Mouse (Mus musculus) liver, embryonic 11.5 days (tissue): ENCODE measurements around the gene Sapcd2. TPM values are rescaled to one million over a fixed set of nuclear protein-coding genes. Genes with fewer than 3 reads are reported as not detected.

Source experiments
- ATAC-seq: fragments of 200-750 bp; cut with Nextera tagmentation; replicated peaks from 2 replicates; pipeline ENCODE4 v1.8.0; 2017; ENCODE audit warnings: moderate number of reproducible peaks, mild to moderate bottlenecking, moderate TSS enrichment, moderate library complexity; ENCODE audit not compliant: low FRiP score
- DNase-seq: peaks from one replicate; pipeline ENCODE4 v3.0.0-alpha.2; 2017; ENCODE audit warnings: low spot score
- H3K27ac ChIP-seq: fragments of 300-500 bp; sonication (generic); 2 replicates; pipeline ENCODE4 v1.5.1; 2014; ENCODE audit warnings: mild to moderate bottlenecking, low read depth, low read length, control low read depth
- H3K27me3 ChIP-seq: fragments of 300-500 bp; sonication (generic); replicated peaks from 2 replicates; pipeline ENCODE4 v1.6.1; 2014; ENCODE audit warnings: low read length, mixed read lengths; ENCODE audit not compliant: control insufficient read depth, insufficient read depth
- H3K36me3 ChIP-seq: fragments of 300-500 bp; sonication (generic); 2 replicates; pipeline ENCODE4 v1.6.1; 2014; ENCODE audit warnings: mild to moderate bottlenecking, low read length, moderate library complexity, mixed read lengths; ENCODE audit not compliant: control insufficient read depth, insufficient read depth
- H3K4me1 ChIP-seq: fragments of 300-500 bp; sonication (generic); replicated peaks from 2 replicates; pipeline ENCODE4 v1.6.1; 2014; ENCODE audit warnings: low read length, mixed read lengths; ENCODE audit not compliant: control insufficient read depth, insufficient read depth
- H3K4me2 ChIP-seq: fragments of 300-500 bp; sonication (generic); 2 replicates; pipeline ENCODE4 v1.6.1; 2014; ENCODE audit warnings: mild to moderate bottlenecking, control low read depth, moderate library complexity
- H3K4me3 ChIP-seq: fragments of 300-500 bp; sonication (generic); 2 replicates; pipeline ENCODE4 v1.5.1; 2014; ENCODE audit warnings: low read depth, low read length, control low read depth
- H3K9ac ChIP-seq: fragments of 300-500 bp; sonication (generic); 2 replicates; pipeline ENCODE4 v1.6.1; 2014; ENCODE audit warnings: low read depth, low read length, control low read depth
- H3K9me3 ChIP-seq: fragments of 300-500 bp; sonication (generic); 2 replicates; pipeline ENCODE4 v1.6.1; 2016; ENCODE audit warnings: low read length, inconsistent platforms, mixed read lengths; ENCODE audit not compliant: control insufficient read depth
- WGBS: fragments of 180-500 bp; shearing (Covaris S2); extraction: QIAGEN DNeasy Blood & Tissue Kit; methylation state at CpG from one replicate; pipeline ENCODE4 v1.1.7; 2014; 5-methylcytosine and 5-hydroxymethylcytosine counted together
- polyA plus RNA-seq: library from polyadenylated mRNA; unstranded; fragments of >200 nt; fragmentation: Nextera tagmentation; extraction: Ambion mirVana; gene quantifications from 2 replicates; pipeline ENCODE4 v1.2.1, GENCODE M21; 2014

Sapcd2 gene
- polyA plus RNA-seq, 1 experiment from 2014 or later: 51.0 TPM

- ATAC-seq (no peak), DNase-seq (no peak)
- H3K4me2 ChIP-seq: no peak overlapping the region
- peaks cover 28% of the 10 kb centered on the region for H3K27me3 ChIP-seq
- no peak overlapping the region for H3K4me3 ChIP-seq
- no peaks in the 10 kb centered on the region for H3K36me3 ChIP-seq
- no peaks in the 10 kb centered on the region for H3K9me3 ChIP-seq
- no peak overlapping the region for H3K27ac ChIP-seq
- H3K4me1 ChIP-seq: peaks cover 5% of the 10 kb centered on the region
- H3K9ac ChIP-seq: no peak overlapping the region
- 47% methylated on average over 1 of the region's 1 CpGs for WGBS
Observed at GRCm38 (mm10) chr2:25423626-25424025, 51.5 kb downstream of the Sapcd2 start.

GRCm38 (mm10) chr2:25425481-25425880 is 53.4 kb downstream of the Sapcd2 start:
- DNase-seq: no peak
- Histone ChIP-seq H3K36me3 (no peaks in the 10 kb centered on the region), H3K9ac (no peak overlapping the region), H3K27ac (no peak overlapping the region), H3K4me1 (peaks cover 11% of the 10 kb centered on the region), H3K9me3 (no peaks in the 10 kb centered on the region), H3K4me3 (no peak overlapping the region), H3K27me3 (peaks cover 39% of the 10 kb centered on the region), H3K4me2 (no peak overlapping the region)
- 50% methylated on average over 27 of the region's 27 CpGs for WGBS
- ATAC-seq: no peak

GRCm38 (mm10) chr2:25426721-25427191 is 54.6 kb downstream of the Sapcd2 start:
- no peak overlapping the region for H3K27ac ChIP-seq
- peaks cover 46% of the 10 kb centered on the region for H3K27me3 ChIP-seq
- H3K36me3 ChIP-seq: no peaks in the 10 kb centered on the region
- 17% methylated on average over 5 of the region's 5 CpGs for WGBS
- ATAC-seq (no peak), DNase-seq (peak; percentile 75)
- H3K4me1 ChIP-seq: peaks cover 11% of the 10 kb centered on the region
- no peak overlapping the region for H3K9ac ChIP-seq
- H3K4me2 ChIP-seq: no peak overlapping the region
- H3K4me3 ChIP-seq: no peak overlapping the region
- no peaks in the 10 kb centered on the region for H3K9me3 ChIP-seq

GRCm38 (mm10) chr2:25427256-25427655 is 55.1 kb downstream of the Sapcd2 start:
- no peak overlapping the region for H3K4me2 ChIP-seq
- H3K4me3 ChIP-seq: no peak overlapping the region
- H3K36me3 ChIP-seq: no peaks in the 10 kb centered on the region
- H3K9ac ChIP-seq: no peak overlapping the region
- no peaks in the 10 kb centered on the region for H3K9me3 ChIP-seq
- ATAC-seq (no peak), DNase-seq (no peak)
- whole genome bisulfite sequencing: 81% methylated on average over 5 of the region's 5 CpGs
- H3K27me3 ChIP-seq: peaks cover 46% of the 10 kb centered on the region
- no peak overlapping the region for H3K27ac ChIP-seq
- H3K4me1 ChIP-seq: peaks cover 11% of the 10 kb centered on the region

Other genes starting within 250 kb of the Sapcd2 start
- gene Nrarp, start 191.6 kb upstream of the Sapcd2 start, polyA plus RNA-seq: 6.5 and 7.6 TPM in 2 replicates
- 12.1 and 13.1 TPM in 2 replicates for gene Tor4a, start 175.4 kb upstream of the Sapcd2 start, polyA plus RNA-seq
- gene Nelfb, start 160.8 kb upstream of the Sapcd2 start, polyA plus RNA-seq: 85.3 and 86.3 TPM in 2 replicates
- 0.29 TPM in 1 of 2 replicates, not detected in the other for gene Stpg3, start 157.7 kb upstream of the Sapcd2 start, polyA plus RNA-seq
- gene Fam166a, start 153.6 kb upstream of the Sapcd2 start, polyA plus RNA-seq: 0.45 TPM in 2 replicates
- gene Tubb4b, start 147.6 kb upstream of the Sapcd2 start, polyA plus RNA-seq: 823 and 870 TPM in 2 replicates
- 0.07 TPM in 1 of 2 replicates, not detected in the other for gene Slc34a3, start 138.0 kb upstream of the Sapcd2 start, polyA plus RNA-seq
- gene Rnf224, start 135.5 kb upstream of the Sapcd2 start, polyA plus RNA-seq: 0.10 and 0.21 TPM in 2 replicates
- 7.7 and 8.1 TPM in 2 replicates for gene Rnf208, start 130.1 kb upstream of the Sapcd2 start, polyA plus RNA-seq
- gene Cysrt1, start 129.9 kb upstream of the Sapcd2 start, polyA plus RNA-seq: not detected in 2 replicates
- 6.3 and 6.8 TPM in 2 replicates for gene AL732309.1, start 125.5 kb upstream of the Sapcd2 start, polyA plus RNA-seq
- gene Tmem203, start 116.9 kb upstream of the Sapcd2 start, polyA plus RNA-seq: 14.4 and 15.2 TPM in 2 replicates
- gene Tprn, start 109.7 kb upstream of the Sapcd2 start, polyA plus RNA-seq: 9.6 and 10.3 TPM in 2 replicates
- 233 and 237 TPM in 2 replicates for gene Ssna1, start 99.9 kb upstream of the Sapcd2 start, polyA plus RNA-seq
- 74.7 and 77.6 TPM in 2 replicates for gene Anapc2, start 99.8 kb upstream of the Sapcd2 start, polyA plus RNA-seq
- not detected in 2 replicates for gene Tmem210, start 84.2 kb upstream of the Sapcd2 start, polyA plus RNA-seq
- not detected in 2 replicates for gene Lrrc26, start 82.4 kb upstream of the Sapcd2 start, polyA plus RNA-seq
- 1.0 and 1.6 TPM in 2 replicates for gene Grin1, start 53.1 kb upstream of the Sapcd2 start, polyA plus RNA-seq
- 48.3 and 62.9 TPM in 2 replicates for gene Man1b1, start 40.0 kb upstream of the Sapcd2 start, polyA plus RNA-seq
- 17.4 and 18.3 TPM in 2 replicates for gene Dpp7, start 16.0 kb upstream of the Sapcd2 start, polyA plus RNA-seq
- gene Uap1l1, start 6.6 kb upstream of the Sapcd2 start, polyA plus RNA-seq: 15.6 and 17.8 TPM in 2 replicates
- 0.25 and 0.45 TPM in 2 replicates for gene Entpd2, start 23.6 kb downstream of the Sapcd2 start, polyA plus RNA-seq
- 7.0 and 8.1 TPM in 2 replicates for gene Npdc1, start 27.0 kb downstream of the Sapcd2 start, polyA plus RNA-seq
- gene Fut7, start 50.9 kb downstream of the Sapcd2 start, polyA plus RNA-seq: 0.09 TPM in 1 of 2 replicates, not detected in the other
- gene Abca2, start 56.4 kb downstream of the Sapcd2 start, polyA plus RNA-seq: 3.9 and 4.5 TPM in 2 replicates
- 0.21 TPM in 1 of 2 replicates, not detected in the other for gene Clic3, start 84.5 kb downstream of the Sapcd2 start, polyA plus RNA-seq
- 9.2 and 14.3 TPM in 2 replicates for gene Paxx, start 88.8 kb downstream of the Sapcd2 start, polyA plus RNA-seq
- gene Ptgds, start 97.7 kb downstream of the Sapcd2 start, polyA plus RNA-seq: not detected in 2 replicates
- not detected in 2 replicates for gene Lcn12, start 121.6 kb downstream of the Sapcd2 start, polyA plus RNA-seq
- 63.3 and 63.6 TPM in 2 replicates for gene Fbxw5, start 128.4 kb downstream of the Sapcd2 start, polyA plus RNA-seq
- 14.9 and 16.8 TPM in 2 replicates for gene C8g, start 129.4 kb downstream of the Sapcd2 start, polyA plus RNA-seq
- gene Traf2, start 174.6 kb downstream of the Sapcd2 start, polyA plus RNA-seq: 28.0 and 31.0 TPM in 2 replicates
- 367 and 380 TPM in 2 replicates for gene Edf1, start 185.5 kb downstream of the Sapcd2 start, polyA plus RNA-seq
- gene Mamdc4, start 202.5 kb downstream of the Sapcd2 start, polyA plus RNA-seq: 1.3 and 1.8 TPM in 2 replicates
- gene Phpt1, start 202.9 kb downstream of the Sapcd2 start, polyA plus RNA-seq: 112 and 116 TPM in 2 replicates
- 0.21 TPM in 1 of 2 replicates, not detected in the other for gene Ajm1, start 209.4 kb downstream of the Sapcd2 start, polyA plus RNA-seq
- 59.3 and 67.7 TPM in 2 replicates for gene Rabl6, start 236.2 kb downstream of the Sapcd2 start, polyA plus RNA-seq
- 0.08 and 0.12 TPM in 2 replicates for gene Ccdc183, start 245.4 kb downstream of the Sapcd2 start, polyA plus RNA-seq
- 12.1 and 13.4 TPM in 2 replicates for gene Tmem141, start 249.7 kb downstream of the Sapcd2 start, polyA plus RNA-seq